Mouse (Mus musculus) inflammation-experienced regulatory T-cells, adult 6 months (primary cell): ENCODE results near the gene Mfsd2a. TPM values are rescaled to one million over a fixed set of nuclear protein-coding genes. Genes with fewer than 3 reads are reported as not detected.

Experiments used
- ATAC-seq: one replicate; pipeline ENCODE4 v1.8.0; 2017
- polyA plus RNA-seq, 3 experiments: library from polyadenylated mRNA; unstranded; fragments of 100-300 nt; shearing (Covaris generic); gene quantifications; one replicate each; pipeline ENCODE4 v1.2.1; 2017

The Mfsd2a gene
- polyA plus RNA-seq, 3 experiments from 2014 or later: 0.68 to 1.5 (median 1.3) TPM

DNA sequence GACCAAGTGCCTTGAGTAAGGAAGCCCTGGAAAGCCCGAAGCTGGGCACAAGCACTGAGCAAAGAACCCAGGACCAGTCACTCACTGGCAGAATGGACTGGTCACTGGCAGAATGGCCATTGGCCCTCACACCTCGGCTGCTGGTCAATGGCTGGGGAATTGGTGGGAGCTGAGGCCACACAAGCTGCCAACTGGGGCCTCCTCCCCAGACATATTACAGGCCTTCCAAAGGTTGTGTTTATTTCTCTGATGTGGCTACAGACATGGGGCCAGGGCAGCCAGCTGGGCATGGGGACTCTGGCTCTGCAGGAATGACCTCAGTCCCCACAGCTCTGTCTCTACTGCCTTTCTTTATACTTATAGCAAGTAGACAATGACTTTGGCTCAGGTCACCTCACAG lies 17.9 kb upstream of the Mfsd2a start:
- ATAC-seq: no peak

DNA sequence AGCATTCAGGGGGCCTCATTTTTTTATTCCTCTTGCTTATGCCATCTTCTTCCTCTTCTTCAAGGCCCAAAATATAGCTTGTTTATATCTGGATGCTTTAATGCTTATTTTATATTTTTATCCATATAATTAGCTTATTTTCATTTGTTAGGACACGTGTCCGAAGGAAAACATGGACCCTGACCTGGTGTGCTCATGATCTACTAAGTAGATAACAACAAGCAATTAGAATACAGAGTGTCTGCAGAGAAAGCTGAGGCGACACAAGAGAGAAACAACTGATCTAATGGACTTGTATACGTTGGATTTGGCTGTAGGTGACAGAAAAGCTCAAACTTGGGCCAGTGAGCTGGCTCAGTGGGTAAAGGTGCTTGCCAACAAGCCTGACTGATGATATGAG lies 15.9 kb upstream of the Mfsd2a start:
- ATAC-seq: no peak

DNA sequence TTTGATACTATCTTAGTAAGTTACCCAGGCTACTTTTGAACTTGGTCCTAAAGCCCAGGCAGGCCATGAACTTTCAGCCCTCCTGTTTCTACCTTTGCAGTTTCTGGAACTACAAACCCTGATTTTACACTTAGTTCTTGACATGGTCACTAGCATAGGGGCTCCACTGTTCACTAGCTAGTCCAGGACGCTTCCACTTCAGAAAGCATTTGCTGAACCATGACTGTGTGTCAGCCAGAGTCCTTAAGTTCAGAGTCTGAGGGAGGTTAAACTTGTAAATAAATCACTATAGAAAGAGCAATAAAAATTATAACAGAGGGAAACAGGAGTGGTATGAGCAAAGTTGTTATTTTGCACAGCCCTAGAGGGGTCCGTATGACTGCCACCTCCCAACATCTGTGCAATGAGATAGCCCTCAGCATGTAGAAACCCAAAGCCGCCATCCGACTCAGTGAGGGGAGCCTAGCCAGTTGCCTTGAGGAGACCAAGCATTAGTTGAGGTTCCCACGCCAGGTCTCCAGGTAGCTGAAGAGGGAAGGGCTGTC lies 14.1 kb upstream of the Mfsd2a start:
- ATAC-seq: no peak

DNA sequence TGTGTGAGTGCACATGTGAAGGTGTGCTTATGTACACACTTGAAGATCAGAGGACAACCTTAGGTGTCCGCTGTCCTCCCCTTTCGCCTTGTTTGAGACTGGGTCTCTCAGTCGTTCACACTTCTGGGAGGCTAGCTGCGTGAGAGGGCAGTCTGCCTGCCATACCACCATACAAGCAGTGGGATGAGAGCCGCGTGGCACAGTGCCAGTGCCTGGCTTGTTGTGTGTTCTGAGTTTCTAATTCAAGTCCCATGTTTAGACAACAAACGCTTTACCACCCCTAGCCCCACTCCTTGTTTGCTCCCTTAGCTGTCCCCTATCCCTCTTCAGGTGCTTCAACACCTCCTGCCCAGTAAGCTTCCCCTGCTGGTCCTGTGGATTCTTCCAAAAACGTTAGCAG lies 11.1 kb upstream of the Mfsd2a start:
- ATAC-seq: no peak

DNA sequence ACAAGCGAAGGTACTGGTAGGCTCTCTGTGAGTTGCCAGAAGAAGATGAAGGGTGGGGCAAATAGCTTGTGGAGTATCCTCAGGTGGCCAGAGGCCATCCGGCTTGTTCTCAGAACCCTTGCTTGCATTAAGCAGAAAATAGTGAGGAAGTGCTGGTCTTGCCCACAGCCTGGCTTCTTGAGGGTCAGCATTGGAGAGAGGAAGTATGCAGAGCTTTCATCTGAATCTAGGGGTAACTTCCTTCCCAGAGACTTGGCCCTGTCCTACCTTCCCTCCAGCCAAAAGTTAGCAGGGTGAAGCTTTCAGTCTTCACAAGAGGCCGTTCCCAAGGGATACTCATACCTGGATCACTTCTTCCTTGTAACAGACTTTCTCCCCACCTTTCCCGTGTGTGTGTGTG lies 10.7 kb upstream of the Mfsd2a start:
- no peak for ATAC-seq

DNA sequence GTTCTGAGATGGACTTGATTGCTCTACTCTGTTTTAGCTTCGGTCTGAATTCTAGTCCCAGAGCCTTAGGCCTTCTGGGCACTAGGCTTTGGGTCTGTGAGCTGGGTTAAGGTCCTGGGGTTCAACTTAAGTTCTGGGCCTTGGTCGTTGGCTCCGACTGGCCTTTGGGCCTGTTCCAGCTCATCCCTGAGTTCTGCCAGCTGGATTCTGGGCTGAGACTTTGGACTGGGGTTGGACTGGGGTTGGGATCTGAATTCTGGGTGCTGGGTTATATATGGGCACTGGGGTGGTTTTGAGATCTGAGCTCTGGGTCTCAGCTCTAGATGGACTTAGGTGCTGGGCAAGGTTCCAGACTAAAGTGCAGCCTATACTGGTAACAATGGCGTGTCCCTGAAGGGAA lies 10.2 kb upstream of the Mfsd2a start:
- no peak for ATAC-seq

DNA sequence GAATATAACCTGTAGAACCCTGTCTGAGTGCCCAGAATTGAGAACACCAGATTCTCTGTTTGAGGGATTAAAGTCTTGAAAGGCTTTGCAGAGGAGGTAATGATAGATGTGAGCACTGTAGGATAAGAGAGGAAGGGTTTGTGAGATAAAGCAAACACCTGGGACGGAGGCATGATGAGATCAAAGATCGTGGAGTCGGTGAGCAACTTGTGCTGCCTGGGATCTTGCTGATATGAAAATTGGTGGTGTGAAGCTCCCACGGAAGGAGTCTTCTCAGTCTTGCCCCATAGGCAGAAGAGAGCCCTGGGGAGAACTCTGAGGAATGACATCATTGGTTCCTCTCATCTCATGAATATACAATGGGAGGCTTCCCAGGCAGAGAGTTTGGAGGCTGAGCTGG lies 7.1 kb upstream of the Mfsd2a start:
- ATAC-seq: no peak

DNA sequence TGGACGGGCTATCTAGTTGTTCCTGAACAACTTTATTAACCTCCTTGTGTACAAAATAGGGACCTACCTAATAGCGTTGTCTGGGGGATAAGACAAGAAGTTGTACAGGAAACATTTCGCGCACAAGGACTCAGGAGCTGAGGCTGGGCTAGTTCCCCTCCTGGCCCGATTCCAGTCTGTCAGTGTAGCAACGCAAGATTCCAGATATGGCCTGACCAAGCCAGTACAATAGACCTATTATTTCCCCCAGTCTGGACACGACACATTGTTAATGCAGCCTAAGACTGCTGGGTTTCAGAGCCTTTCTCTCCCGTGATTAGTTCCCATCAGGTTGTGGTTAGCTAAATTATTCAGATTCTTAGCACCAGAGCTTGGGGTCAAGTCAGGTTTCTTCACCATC lies 1.8 kb upstream of the Mfsd2a start:
- no peak for ATAC-seq

DNA sequence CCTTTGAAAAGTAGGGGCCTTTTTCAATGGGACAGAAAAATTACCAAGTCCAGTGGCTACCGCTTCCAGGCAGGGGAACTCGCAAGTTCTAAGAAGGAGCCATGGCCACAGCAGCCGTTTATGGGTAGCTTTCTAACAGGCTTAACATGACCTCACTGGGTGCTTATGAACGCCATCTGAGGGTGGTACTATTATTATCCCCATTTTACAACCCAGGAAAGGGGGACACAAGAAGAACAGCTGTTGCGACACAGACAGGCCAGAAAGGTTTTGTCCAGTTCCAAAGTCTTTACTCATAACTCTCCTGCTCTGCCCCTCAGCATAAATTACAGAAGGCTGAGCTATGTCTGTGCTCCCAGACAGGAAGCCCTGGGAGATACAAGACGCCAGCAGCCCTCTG lies 601 bp upstream of the Mfsd2a start:
- ATAC-seq: no peak

DNA sequence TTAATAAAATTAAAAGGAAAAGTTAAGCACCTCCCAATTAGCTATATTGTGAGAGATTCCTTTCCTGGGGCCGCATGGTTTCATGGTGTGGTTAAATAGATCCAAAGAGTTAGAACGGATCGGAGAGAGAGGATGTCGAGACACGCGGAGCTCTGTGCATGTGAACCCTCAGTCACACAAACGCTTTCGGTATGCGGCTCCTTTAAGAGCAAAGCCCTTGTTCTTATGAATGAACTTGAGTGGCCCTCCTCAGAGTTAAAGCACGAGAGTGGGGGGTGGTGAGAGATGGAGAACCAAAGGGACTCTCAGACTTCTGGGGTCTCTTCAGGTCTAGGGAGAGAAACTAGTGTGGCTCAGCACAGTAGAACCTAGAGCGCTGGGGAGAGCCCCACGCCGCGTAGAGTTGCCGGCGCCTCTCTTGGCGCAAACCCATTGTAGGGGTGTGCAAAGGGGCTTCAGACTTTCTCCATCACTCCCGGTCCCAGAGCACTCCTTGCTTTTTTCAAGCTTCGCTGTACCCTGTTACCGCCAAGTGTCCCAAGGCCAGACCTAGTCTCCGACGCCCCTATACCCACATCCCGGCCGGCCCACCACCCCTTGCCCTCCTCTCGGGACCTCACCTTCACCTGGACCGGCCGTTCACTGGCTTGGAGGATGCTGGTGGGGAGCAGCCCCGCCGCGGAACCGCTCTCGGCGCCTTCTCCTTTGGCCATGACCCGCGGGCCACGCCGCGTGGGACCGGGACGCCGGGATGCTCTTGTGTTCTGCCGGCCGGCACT lies 478 bp downstream of the Mfsd2a start:
- peak; percentile 53 for ATAC-seq

DNA sequence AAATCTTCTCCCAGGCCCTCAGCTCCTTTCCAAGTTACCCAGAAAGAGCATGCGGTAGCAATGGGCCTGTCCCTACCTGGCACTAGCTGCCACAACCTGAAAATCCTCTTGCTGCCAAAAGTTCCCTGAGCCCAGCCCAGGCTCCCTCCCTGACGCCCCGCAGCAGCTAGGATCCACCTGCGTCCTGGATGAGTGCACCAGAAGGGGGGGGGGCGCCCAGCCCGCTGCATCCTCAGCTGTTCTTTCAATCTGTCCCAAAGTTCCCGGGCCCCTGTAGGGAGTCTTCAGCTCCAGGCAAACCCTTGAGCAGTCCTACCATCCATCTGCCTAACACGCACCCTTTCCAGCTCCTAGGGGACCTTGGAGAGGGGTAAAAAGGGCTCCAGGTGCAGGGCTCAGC lies 1.2 kb downstream of the Mfsd2a start:
- ATAC-seq: no peak

DNA sequence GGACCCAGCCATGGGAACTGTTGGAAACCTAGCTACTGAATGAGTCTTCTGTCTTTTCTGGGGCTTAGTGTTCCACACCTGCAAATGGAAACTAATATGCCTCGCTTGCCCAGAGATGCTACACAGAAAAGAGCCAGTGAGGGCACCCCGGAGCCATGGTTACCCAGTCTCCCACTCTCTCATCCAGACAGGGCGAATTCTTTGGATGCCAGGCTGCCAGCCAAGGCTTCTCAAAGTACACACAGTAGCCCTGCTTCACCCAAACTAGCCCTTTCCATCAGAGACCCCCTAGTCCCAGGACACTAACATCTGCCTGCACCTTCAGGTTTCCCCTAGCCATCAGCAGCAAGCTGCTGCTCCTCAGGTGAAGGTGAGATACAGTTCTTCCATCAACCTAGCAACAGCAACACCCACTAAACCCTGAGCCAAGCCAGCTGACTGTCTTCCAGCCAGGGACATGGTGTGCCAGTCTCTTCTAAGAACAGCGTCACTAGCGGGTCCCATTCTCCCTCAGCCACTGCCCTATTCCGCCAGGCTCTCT lies 2.4 kb downstream of the Mfsd2a start:
- ATAC-seq: no peak

DNA sequence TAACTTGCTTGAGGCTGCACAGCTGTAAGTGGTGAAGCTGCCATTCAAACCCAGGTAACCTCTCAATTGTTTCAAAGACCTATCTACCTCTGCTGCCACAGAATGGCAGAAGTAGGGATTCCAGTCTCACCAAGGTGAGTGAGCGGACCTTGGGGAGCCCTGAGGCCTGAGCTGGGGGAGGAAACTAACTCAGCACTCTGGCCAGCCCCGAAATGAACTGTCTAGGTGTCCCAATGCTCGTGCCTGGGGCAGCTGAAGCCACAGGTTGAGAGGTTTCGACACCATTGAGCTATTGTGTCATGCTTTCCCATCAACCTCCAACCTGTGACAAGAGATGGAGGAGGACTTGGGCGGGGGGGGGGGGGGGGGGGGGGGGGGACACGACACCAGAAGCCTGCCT lies 4.7 kb downstream of the Mfsd2a start:
- ATAC-seq: no peak

DNA sequence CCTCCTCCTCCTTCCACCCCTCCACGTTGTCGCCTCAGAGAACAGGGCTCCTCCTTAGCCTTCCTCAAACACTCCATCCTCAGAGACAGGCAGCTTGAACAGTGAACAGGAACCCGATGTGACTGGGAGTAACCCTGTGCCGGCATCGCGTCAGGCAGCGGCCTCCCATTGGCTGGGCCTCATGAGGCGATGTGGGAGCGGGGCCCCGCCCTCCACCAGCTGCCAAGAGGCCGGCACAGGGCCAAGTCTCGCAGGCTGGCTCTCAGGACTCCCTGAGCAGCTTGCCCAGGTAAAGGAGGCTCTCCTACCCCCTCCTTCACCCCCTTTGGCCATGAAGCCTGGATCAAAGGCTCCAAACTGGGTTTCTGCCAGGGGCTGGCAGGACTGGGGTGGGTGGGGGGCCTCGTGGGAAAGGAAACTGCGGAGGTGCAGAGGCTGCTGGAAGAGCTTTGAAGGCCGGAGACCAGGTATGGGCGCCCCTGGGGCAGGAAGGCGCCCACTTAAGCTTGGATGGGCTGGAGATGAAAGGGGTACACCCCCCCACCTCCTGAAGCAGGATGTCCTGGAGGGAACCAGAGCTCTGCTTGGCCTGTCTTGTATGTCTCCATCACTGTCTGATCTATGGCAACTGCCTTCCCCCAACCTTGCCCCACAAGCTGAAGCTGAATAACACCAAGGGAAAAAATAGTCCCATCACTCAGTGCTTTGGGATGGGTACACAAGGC lies 5.4 kb downstream of the Mfsd2a start:
- peak; percentile 94 for ATAC-seq

DNA sequence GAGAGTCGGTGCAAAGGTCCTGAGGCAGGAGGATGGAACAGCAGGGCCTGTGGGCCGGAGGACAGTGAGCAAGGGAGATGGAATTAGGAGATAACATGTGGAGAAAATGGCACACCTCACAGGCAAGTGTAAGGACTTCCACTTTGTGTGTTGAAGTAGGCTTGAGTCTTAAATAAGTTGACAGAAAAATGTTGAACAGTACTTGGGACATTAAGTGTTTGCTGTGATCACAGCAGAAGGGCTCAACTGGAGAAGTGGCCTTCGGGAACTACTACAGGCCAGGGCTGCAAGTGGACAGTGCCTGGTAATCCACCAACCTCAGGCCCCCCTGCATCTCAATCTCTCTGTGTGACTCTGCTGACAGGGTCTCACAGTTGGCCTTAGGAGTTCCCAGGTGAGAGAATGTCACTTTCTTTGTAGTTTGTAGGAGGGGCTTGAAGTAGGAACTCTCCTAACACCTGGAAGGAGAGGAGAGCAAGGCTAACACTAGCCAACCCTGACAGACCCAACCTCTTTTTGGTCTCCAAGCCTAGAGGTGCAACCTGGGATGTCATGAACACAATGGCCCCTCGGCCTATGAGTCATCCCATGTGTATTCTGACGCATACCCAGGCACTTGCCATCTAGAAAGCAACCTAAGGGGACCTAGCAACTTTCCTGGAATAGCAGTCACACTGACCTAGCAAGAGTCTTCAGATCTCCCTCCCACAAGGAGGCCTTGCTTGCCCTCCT lies 6.1 kb downstream of the Mfsd2a start:
- peak; percentile 46 for ATAC-seq

DNA sequence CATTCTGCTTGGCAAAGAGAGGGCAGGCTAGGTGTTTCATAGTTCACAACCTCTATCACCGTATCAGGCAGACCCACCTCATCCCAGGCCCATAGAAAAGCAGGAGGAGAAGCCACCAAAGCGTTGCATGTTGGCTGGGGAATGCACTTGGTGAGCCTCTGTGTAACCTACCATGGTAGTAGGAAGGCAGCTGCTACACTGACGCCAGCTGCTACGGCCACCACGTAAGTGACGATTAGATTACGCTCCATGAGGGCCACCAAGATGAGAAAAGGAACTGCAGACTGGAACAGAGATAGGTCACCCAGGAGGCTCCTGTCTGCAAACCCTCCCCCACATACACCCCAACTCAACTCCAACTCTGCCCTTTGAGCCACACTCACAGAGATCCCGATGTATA lies 11.9 kb downstream of the Mfsd2a start:
- no peak for ATAC-seq

DNA sequence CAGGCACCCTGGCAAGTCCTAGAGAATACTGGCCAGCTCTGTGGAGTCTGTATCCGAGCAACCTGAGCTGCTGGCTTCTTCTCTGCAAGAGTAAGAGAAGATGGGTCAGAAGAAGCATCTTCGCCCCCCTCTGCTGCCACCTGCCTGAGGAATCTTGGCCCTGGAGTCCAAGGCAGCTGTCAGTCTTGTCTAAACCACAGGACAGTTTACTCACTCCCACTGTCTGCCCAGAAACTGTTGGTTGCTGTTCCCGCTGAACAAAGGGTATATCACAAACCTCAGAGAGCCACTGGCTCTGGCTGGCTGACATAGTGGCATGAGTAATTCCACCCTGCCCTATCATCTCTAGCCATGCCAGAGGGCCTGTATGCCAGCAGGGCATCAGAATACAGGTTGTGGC lies 13.8 kb downstream of the Mfsd2a start:
- ATAC-seq: no peak

DNA sequence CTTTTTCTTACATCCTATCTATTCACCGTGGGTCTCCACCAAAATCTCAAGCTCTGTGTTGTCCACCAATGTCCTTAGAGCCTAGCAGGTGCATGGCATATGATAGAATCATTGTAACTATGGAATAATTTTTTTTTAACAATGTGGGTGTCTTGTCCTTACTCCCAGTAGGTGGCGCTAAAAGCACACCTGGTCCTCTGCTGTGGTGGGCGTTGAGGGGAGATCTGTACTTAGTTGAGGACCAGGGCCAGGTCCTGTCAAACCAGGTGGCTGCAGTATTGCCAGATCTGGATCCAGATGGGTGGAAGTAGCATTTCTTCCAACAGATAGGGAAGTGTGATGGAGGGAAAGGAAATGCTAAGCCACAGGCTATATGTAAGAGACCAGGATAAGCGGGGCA lies 16.6 kb downstream of the Mfsd2a start:
- peak; percentile 69 for ATAC-seq

DNA sequence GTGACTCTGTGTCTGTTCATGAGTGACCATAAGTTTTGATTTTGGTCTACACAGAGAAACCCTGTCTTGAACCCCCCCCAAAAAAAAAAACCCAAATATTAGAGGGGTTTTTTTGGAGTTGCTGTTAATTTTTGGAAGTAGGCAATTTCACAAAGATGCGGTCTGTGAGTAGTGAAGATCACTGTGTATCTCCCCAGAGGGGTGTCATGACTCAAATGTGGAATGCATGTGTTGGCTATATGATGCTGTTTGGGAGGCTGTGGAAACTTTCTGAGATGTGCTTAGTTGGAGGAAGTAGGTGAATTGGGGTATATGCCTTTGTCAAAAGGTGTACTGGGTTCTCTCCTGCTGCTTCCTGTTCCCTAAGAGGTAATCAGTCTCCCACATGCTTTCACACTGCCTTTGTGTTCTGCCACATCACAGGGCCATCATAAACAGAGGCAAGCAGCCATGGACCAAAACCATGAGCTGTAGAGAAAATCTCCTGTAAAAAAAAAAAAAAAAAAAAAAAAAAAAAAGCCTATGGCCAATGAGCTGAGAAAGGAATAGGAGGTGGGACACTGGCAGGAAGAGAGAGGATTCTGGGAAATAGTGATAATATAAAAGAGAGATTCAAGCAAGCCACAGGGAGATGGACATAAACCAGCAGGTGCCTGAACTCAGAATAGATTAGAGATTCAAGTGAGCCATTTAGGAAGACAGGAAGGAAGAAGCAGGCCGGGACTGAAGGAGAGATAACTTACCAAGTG lies 21.8 kb downstream of the Mfsd2a start:
- ATAC-seq: peak; percentile 55

DNA sequence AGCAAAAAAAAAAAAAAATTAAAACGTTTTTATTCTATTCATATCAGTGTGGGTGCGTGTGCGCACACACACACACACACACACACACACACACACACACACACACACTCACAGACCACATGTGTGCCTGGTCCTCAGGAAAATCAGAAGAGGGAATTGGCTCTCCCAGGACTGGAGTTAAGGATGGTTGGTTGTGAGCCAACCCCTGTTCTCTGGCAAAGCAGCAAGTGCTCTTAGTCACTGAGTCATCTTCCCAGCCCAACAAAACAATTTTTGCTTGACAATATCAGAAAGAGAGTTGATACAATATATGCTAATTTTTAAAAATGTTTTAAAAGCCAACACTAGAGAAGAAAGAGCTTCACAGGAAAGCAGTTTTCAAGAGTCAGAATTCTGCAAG lies 23.5 kb downstream of the Mfsd2a start:
- no peak for ATAC-seq

DNA sequence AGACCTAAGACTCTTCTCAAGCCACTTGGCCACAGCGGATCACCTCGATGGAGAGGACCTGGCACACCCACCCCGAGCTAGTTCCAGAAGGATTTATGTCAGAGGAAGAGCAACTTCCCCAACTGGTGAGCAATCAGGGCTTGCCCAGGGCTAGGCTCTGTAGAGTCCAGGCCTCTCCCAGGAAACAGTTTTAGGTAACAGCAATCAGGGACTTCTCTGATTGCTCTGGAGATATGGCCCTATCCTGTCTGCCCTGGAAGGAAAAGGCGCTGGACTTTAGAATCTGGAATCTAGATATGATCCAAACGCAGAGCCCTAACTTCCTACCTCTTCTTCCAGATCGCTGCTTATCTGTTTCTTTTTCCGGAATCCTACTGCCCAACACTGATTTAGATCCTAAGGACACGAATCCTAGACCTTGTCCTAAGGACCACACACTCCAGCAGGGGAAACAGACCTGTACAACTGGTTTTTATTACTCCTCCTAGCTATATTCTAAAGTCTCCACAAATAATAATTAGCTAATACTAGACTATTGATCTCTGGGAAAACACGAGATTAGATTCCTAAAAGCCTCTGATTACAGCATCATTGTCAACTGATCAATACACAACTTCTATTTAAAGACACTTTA lies 25.4 kb downstream of the Mfsd2a start:
- no peak for ATAC-seq

DNA sequence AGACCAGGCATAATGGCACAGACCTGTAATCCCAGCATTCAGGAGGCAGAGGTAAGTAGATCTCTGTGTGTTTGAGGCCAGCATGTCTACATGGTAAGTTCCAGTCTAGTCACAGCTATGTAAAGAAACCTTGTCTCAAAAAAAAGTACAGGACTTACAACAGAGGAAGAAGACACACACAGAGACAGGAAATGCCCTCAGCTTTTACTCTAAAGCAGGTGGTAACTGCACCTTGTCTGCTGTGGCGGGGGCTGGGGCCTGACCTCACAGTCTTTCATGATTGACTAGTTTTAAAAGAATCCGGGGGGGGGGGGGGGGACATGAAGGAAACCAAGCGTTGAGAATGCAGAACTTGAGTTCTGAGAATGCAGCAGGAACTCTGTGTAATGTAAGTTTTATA lies 27.1 kb downstream of the Mfsd2a start:
- ATAC-seq: peak; percentile 78
